Mouse (Mus musculus): ENCODE results near the gene B830017H08Rik. TPM values are rescaled to one million over a fixed set of nuclear protein-coding genes. Genes with fewer than 3 reads are reported as not detected.

The B830017H08Rik gene
- polyA plus RNA-seq, 1 experiment from 2014 or later, result not detected

Other genes starting within 250 kb of the B830017H08Rik start
- gene Slc7a4, start 249.9 kb upstream of the B830017H08Rik start, polyA plus RNA-seq (2015; fragmentation: Nextera tagmentation; extraction: Ambion mirVana), result 9.5 and 11.2 TPM in 2 replicates
- gene Smpd4, start 213.8 kb upstream of the B830017H08Rik start, polyA plus RNA-seq (2015; fragmentation: Nextera tagmentation; extraction: Ambion mirVana), result 17.2 and 23.2 TPM in 2 replicates
- 3.1 and 3.2 TPM in 2 replicates for gene Ccdc74a, start 186.7 kb upstream of the B830017H08Rik start, polyA plus RNA-seq (2015; fragmentation: Nextera tagmentation; extraction: Ambion mirVana)
- gene Med15, start 100.2 kb upstream of the B830017H08Rik start, polyA plus RNA-seq (2015; fragmentation: Nextera tagmentation; extraction: Ambion mirVana), result 25.6 and 37.2 TPM in 2 replicates
- 33.0 and 45.7 TPM in 2 replicates for gene Klhl22, start 73.5 kb upstream of the B830017H08Rik start, polyA plus RNA-seq (2015; fragmentation: Nextera tagmentation; extraction: Ambion mirVana)
- gene Scarf2, start 35.8 kb upstream of the B830017H08Rik start, polyA plus RNA-seq (2015; fragmentation: Nextera tagmentation; extraction: Ambion mirVana), result 6.6 and 11.3 TPM in 2 replicates
- gene Car15, start 5.2 kb downstream of the B830017H08Rik start, polyA plus RNA-seq (2015; fragmentation: Nextera tagmentation; extraction: Ambion mirVana), result 1.5 and 2.1 TPM in 2 replicates
- gene Gm20518, start 58.5 kb downstream of the B830017H08Rik start, polyA plus RNA-seq (2015; fragmentation: Nextera tagmentation; extraction: Ambion mirVana), result 0.19 and 0.24 TPM in 2 replicates
- 0.03 TPM in 1 of 2 replicates, not detected in the other for gene Tssk1, start 61.1 kb downstream of the B830017H08Rik start, polyA plus RNA-seq (2015; fragmentation: Nextera tagmentation; extraction: Ambion mirVana)
- 41.8 and 58.9 TPM in 2 replicates for gene Dgcr2, start 65.4 kb downstream of the B830017H08Rik start, polyA plus RNA-seq (2015; fragmentation: Nextera tagmentation; extraction: Ambion mirVana)
- not detected in 2 replicates for gene Tssk2, start 65.5 kb downstream of the B830017H08Rik start, polyA plus RNA-seq (2015; fragmentation: Nextera tagmentation; extraction: Ambion mirVana)
- 25.0 and 34.5 TPM in 2 replicates for gene Ess2, start 78.2 kb downstream of the B830017H08Rik start, polyA plus RNA-seq (2015; fragmentation: Nextera tagmentation; extraction: Ambion mirVana)
- gene Gsc2, start 81.9 kb downstream of the B830017H08Rik start, polyA plus RNA-seq (2015; fragmentation: Nextera tagmentation; extraction: Ambion mirVana), result not detected in 2 replicates
- 22.5 and 37.4 TPM in 2 replicates for gene Slc25a1, start 95.1 kb downstream of the B830017H08Rik start, polyA plus RNA-seq (2015; fragmentation: Nextera tagmentation; extraction: Ambion mirVana)
- not detected in 2 replicates for gene Vpreb2, start 147.3 kb downstream of the B830017H08Rik start, polyA plus RNA-seq (2015; fragmentation: Nextera tagmentation; extraction: Ambion mirVana)
- 55.8 and 60.4 TPM in 2 replicates for gene Dgcr6, start 219.7 kb downstream of the B830017H08Rik start, polyA plus RNA-seq (2015; fragmentation: Nextera tagmentation; extraction: Ambion mirVana)

All from heart, embryonic 15.5 days (tissue).